Mouse (Mus musculus) heart, postnatal 0 days (tissue): Measurements from ENCODE around the gene S100a2. TPM values are rescaled to one million over a fixed set of nuclear protein-coding genes. Genes with fewer than 3 reads are reported as not detected.

Experiments used
- ATAC-seq: fragments of 200-750 bp; cut with Nextera tagmentation; 2 replicates; pipeline ENCODE4 v1.8.0; 2017; ENCODE audit warnings: low read depth, moderate number of reproducible peaks, moderate library complexity; ENCODE audit not compliant: insufficient read depth
- DNase-seq: peaks from one replicate; pipeline ENCODE4 v3.0.0-alpha.2; 2016; ENCODE audit warnings: low spot score
- H3K27ac ChIP-seq: fragments of 300-500 bp; sonication (generic); 2 replicates; pipeline ENCODE4 v1.5.1; 2014; ENCODE audit warnings: low read depth, mild to moderate bottlenecking
- H3K27me3 ChIP-seq: fragments of 300-500 bp; sonication (generic); 2 replicates; pipeline ENCODE4 v1.6.1; 2014; ENCODE audit warnings: low read length, mixed read lengths; ENCODE audit not compliant: control insufficient read depth, insufficient read depth
- H3K36me3 ChIP-seq: fragments of 300-500 bp; sonication (generic); replicated peaks from 2 replicates; pipeline ENCODE4 v1.6.1; 2014; ENCODE audit warnings: low read length, mixed read lengths; ENCODE audit not compliant: control insufficient read depth, insufficient read depth
- H3K4me1 ChIP-seq: fragments of 300-500 bp; sonication (generic); 2 replicates; pipeline ENCODE4 v1.6.1; 2014; ENCODE audit warnings: antibody characterized with exemption; ENCODE audit not compliant: control insufficient read depth, insufficient read depth
- H3K4me2 ChIP-seq: fragments of 300-500 bp; sonication (generic); 2 replicates; pipeline ENCODE4 v1.6.1; 2014; ENCODE audit warnings: low read depth, mild to moderate bottlenecking, low read length, moderate library complexity
- H3K4me3 ChIP-seq: fragments of 300-500 bp; sonication (generic); 2 replicates; pipeline ENCODE4 v1.5.1; 2014; ENCODE audit warnings: low read depth, low read length
- H3K9ac ChIP-seq: fragments of 300-500 bp; sonication (generic); replicated peaks from 2 replicates; pipeline ENCODE4 v1.6.1; 2014; ENCODE audit warnings: low read depth, low read length, mixed read lengths
- H3K9me3 ChIP-seq: fragments of 300-500 bp; sonication (generic); replicated peaks from 2 replicates; pipeline ENCODE4 v1.6.1; 2016; ENCODE audit warnings: low read length; ENCODE audit not compliant: control insufficient read depth
- CTCF ChIP-seq: IDR thresholded peaks from 2 replicates; pipeline ENCODE4 v1.5.1; 2016; ENCODE audit warnings: antibody characterized with exemption, control low read depth, low read depth
- EP300 ChIP-seq: IDR thresholded peaks from 2 replicates; pipeline ENCODE4 v1.6.1; 2016; ENCODE audit warnings: antibody characterized with exemption, low read depth
- WGBS: fragments of 180-500 bp; shearing (Covaris S2); extraction: QIAGEN DNeasy Blood & Tissue Kit; methylation state at CpG from one replicate; pipeline ENCODE4 v1.1.7; 2014; 5-methylcytosine and 5-hydroxymethylcytosine counted together
- polyA plus RNA-seq: library from polyadenylated mRNA; unstranded; fragments of >200 nt; fragmentation: Nextera tagmentation; extraction: Ambion mirVana; gene quantifications from 2 replicates; pipeline ENCODE4 v1.2.1, GENCODE M21; 2015
- total RNA-seq: library from RNA; depleted of rRNA; stranded (reverse); fragments of >200 nt; gene quantifications from 2 replicates; pipeline ENCODE4 v1.2.3, GENCODE M21; 2014; ENCODE audit warnings: low replicate concordance

S100a2 gene
- total and polyA plus RNA-seq, 2 experiments from 2014 or later, result not detected

DNA sequence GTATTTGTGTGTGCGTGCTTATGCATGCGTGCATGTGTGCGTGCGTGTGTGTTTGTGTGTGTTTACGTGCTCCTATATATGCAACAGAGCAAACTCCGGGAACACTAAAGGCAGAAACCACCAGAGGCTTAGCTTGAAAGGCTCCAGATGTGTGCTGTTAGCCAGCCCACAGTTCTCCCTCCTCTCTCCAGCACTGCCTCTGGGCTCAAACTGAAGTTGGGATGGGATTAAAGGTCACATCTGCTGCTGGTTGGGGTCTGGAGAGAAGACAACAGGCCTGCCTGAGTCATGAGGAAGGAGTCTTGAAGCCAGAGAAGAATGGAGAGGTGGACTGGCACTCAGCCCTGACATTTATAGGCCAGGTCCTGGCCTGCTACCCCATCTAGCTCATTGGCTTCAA, 16.1 kb downstream of the S100a2 start:
- ATAC-seq, result no peak
- DNase-seq, result no peak
- WGBS, result 85% methylated on average over 6 of the region's 6 CpGs

GRCm38 (mm10) chr3:90607361-90607760, 17.3 kb downstream of the S100a2 start:
- ATAC-seq, result no peak
- no peak for TF ChIP-seq CTCF
- no peak for TF ChIP-seq EP300
- Histone ChIP-seq H3K4me2 (no peak overlapping the region), H3K27me3 (no peaks in the 10 kb centered on the region), H3K4me1 (peaks cover 13% of the 10 kb centered on the region; the same call in 1 of the 2 replicates), H3K27ac (no peak overlapping the region), H3K36me3 (no peaks in the 10 kb centered on the region), H3K9me3 (no peaks in the 10 kb centered on the region), H3K4me3 (no peak overlapping the region), H3K9ac (no peak overlapping the region)
- DNase-seq, result no peak
- WGBS, result 75% methylated on average over 3 of the region's 3 CpGs

More for the DNA sequence above, 16.1 kb downstream of the S100a2 start:
- H3K27ac ChIP-seq, result no peak overlapping the region
- H3K9ac ChIP-seq, result no peak overlapping the region
- no peak overlapping the region for H3K4me3 ChIP-seq
- no peak overlapping the region for H3K4me2 ChIP-seq
- no peaks in the 10 kb centered on the region for H3K9me3 ChIP-seq
- H3K4me1 ChIP-seq, result peaks cover 14% of the 10 kb centered on the region; the same call in 1 of the 2 replicates
- H3K27me3 ChIP-seq, result no peaks in the 10 kb centered on the region
- H3K36me3 ChIP-seq, result no peaks in the 10 kb centered on the region
- no peak for TF ChIP-seq EP300
- TF ChIP-seq CTCF, result no peak

DNA sequence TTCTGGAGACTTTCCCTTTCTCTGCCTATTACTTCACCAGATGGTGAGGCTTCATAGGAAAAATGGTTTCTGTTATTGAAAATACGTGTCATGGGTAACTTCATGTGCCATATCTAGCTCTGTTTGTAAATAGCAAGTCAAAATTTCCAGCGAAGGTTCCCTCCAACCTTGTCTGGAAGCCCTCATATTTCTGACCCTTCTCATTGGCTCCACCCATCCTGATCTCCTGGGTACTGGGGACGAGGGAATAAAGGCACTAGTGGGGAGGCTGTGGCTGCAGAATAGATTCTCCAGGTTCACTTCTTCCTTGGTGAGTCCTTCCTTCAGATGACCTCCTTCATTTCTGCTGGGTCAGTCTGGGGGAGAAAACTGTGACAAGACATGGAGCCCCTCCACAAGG, 18.2 kb downstream of the S100a2 start, which contains the start of gene S100a5:
TSS of gene S100a5 (plus strand) at position 301 of the 400 bp plus-strand sequence.
- Histone ChIP-seq H3K27ac (no peak within 1 kb of the TSS), H3K9ac (no peak within 1 kb of the TSS), H3K4me3 (no peak within 1 kb of the TSS), H3K4me2 (no peak within 1 kb of the TSS), H3K4me1 (peaks cover 18% of the 10 kb centered on the region; the same call in 1 of the 2 replicates), H3K9me3 (no peaks in the 10 kb centered on the region), H3K27me3 (no peaks in the 10 kb centered on the region), H3K36me3 (no peaks in the 10 kb centered on the region)
- DNase-seq (no peak), ATAC-seq (no peak)
- 43% methylated on average over 3 of the region's 3 CpGs for WGBS
- TF ChIP-seq EP300 (no peak), CTCF (no peak)

- ATAC-seq, result no peak
- no peak for DNase-seq
- Histone ChIP-seq H3K4me1 (peaks cover 20% of the 10 kb centered on the region; the same call in 1 of the 2 replicates), H3K9ac (no peak overlapping the region), H3K36me3 (no peaks in the 10 kb centered on the region), H3K9me3 (no peaks in the 10 kb centered on the region), H3K27me3 (no peaks in the 10 kb centered on the region), H3K4me2 (no peak overlapping the region), H3K27ac (no peak overlapping the region), H3K4me3 (no peak overlapping the region)
- TF ChIP-seq CTCF (no peak), EP300 (no peak)
Observed at GRCm38 (mm10) chr3:90609102-90609501, 19.1 kb downstream of the S100a2 start.

GRCm38 (mm10) chr3:90611494-90611893, 21.4 kb downstream of the S100a2 start:
- Histone ChIP-seq H3K9ac (no peak overlapping the region), H3K4me2 (no peak overlapping the region), H3K27ac (no peak overlapping the region), H3K36me3 (no peaks in the 10 kb centered on the region), H3K9me3 (no peaks in the 10 kb centered on the region), H3K4me3 (no peak overlapping the region), H3K4me1 (peaks cover 13% of the 10 kb centered on the region; the same call in 1 of the 2 replicates), H3K27me3 (no peaks in the 10 kb centered on the region)
- ATAC-seq (no peak), DNase-seq (no peak)
- no peak for TF ChIP-seq EP300
- no peak for TF ChIP-seq CTCF
- WGBS, result 72% methylated on average over 3 of the region's 3 CpGs

DNA sequence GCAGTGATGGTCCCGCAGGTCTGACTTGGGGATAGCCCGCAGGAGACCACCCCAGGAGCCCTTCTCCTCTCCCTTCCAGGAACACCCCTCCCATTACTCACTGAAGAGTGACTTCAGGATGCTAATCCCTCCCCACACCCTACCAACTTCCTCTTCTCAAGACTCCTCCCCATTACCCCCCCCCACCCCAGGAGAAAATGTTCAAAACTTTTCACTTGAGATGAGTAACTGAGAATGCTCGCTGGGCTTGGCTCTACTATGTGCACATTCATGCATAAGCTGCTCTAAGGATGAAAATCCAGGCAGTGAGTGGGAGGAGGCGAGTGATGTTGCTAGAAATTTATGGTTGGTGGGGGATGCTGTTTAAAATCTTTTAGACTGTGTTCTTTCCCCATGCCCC, 22.0 kb downstream of the S100a2 start:
- H3K4me1 ChIP-seq, result peaks cover 13% of the 10 kb centered on the region; the same call in 1 of the 2 replicates
- 63% methylated on average over 4 of the region's 4 CpGs for WGBS
- DNase-seq (no peak), ATAC-seq (no peak)
- no peaks in the 10 kb centered on the region for H3K9me3 ChIP-seq
- H3K4me3 ChIP-seq, result no peak overlapping the region
- H3K36me3 ChIP-seq, result no peaks in the 10 kb centered on the region
- no peak for TF ChIP-seq CTCF
- TF ChIP-seq EP300, result no peak
- no peak overlapping the region for H3K27ac ChIP-seq
- H3K4me2 ChIP-seq, result no peak overlapping the region
- H3K27me3 ChIP-seq, result no peaks in the 10 kb centered on the region
- H3K9ac ChIP-seq, result no peak overlapping the region
